ENCODE assay signal across 19 mouse cellular contexts in the genomic region with DNA sequence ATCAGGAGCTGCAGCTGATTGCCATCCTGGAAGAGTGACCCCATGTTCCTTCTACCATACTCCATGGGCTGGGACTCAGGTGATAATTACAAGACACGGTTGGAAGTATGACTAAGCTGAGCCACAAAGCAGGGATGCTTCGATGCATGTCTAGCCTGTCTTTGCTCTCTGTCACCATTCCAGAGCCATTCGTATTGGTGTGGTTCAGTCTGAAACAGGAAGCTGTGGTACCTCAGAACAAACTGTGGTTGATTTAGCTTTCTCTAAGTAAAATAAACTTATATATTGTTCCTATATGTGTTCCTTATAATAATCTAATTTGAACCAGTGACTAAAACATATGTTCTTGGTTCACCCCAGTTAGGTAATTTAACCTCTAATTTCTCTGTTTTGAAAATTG.
A peak's percentile ranks its signal among the peaks of the same experiment; 100 is the strongest.
DNase-seq lines count a peak whose midpoint lies in the region; TF ChIP-seq lines count a peak whose summit lies in the region.
"Had no signal": no experiment of that assay in that cellular context is flagged by ENCODE, and none has a peak within 500 bp of the region (broad histone marks: within the 10 kb centered on the region; RNA-seq: fewer than 3 reads in every experiment).

No protein-coding gene starts in this region.

- TF ChIP-seq POLR2A in lung, adult 2 months (IDR thresholded peaks at IDR 0.05; ENCODE audit: borderline replicate concordance, extremely low read depth, low read depth, low read length) = no peak

- no peaks in the 10 kb centered on the region for H3K27me3 ChIP-seq in embryonic facial prominence, embryonic 10.5 days (replicated peaks; ENCODE audit: low read depth, poor library complexity, severe bottlenecking)

- 74% methylated on average over 3 of the region's 3 CpGs for WGBS in lung, adult 2 months
- 83% methylated on average over 3 of the region's 3 CpGs for WGBS in embryonic facial prominence, embryonic 10.5 days

- H3K4me1 ChIP-seq in lung, adult 2 months (ENCODE audit: control insufficient read depth, insufficient read depth, low read length) = peaks cover 6% of the 10 kb centered on the region
- H3K4me1 ChIP-seq in embryonic facial prominence, embryonic 10.5 days = peaks cover 7% of the 10 kb centered on the region

- H3K4me3 ChIP-seq in lung, adult 2 months (replicated peaks; ENCODE audit: extremely low read depth, low read depth, low read length) = no peak overlapping the region
- no peak overlapping the region for H3K4me3 ChIP-seq in embryonic facial prominence, embryonic 10.5 days
- H3K4me3 ChIP-seq: erythroblast, embryonic 14.5 days; heart, adult 2 months; layer of hippocampus, adult 2 months had no signal

- H3K9me3 ChIP-seq in embryonic facial prominence, embryonic 10.5 days = no peaks in the 10 kb centered on the region

- H3K27ac ChIP-seq in embryonic facial prominence, embryonic 10.5 days (replicated peaks) = no peak overlapping the region
- H3K27ac ChIP-seq: hindbrain, embryonic 14.5 days had no signal

- no peak for TF ChIP-seq CTCF in lung, adult 2 months (IDR thresholded peaks at IDR 0.05; ENCODE audit: insufficient read depth, low read length)

- H3K36me3 ChIP-seq in embryonic facial prominence, embryonic 10.5 days (replicated peaks) = no peaks in the 10 kb centered on the region

- DNase-seq in spleen, postnatal 36 days (ENCODE audit: low spot score in 2 of 2) = peak; percentile 21 to 24
- DNase-seq in spleen, postnatal 4 days (ENCODE audit: low spot score in 2 of 2) = no peak
- DNase-seq in CD4-positive, CD25-positive, alpha-beta regulatory T cell, adult 2 months (ENCODE audit: low read depth, low spot score) = peak; percentile 61
- DNase-seq in induced T-regulatory cell, adult 2 months (ENCODE audit: low read depth) = peak; percentile 21
- peak; percentile 7 to 19 for DNase-seq in natural killer cell, adult 2 months (ENCODE audit: low spot score in 2 of 2)
- no peak for DNase-seq in lung, adult 2 months
- DNase-seq in cerebellum, adult 18-20 months = no peak
- no peak for DNase-seq in embryonic facial prominence, embryonic 10.5 days (ENCODE audit: low spot score)
- DNase-seq: cerebellum, adult 9-11 months; kidney, adult 18-20 months; kidney, postnatal 10 days; left cerebral cortex, postnatal 4 days; lung, adult 18-20 months; midbrain, embryonic 14.5 days; right cerebral cortex, postnatal 25 days had no signal

Comparison
In these comparisons a context has a peak if more than half of its experiments do, and no peak if none do; other contexts are left out.
1. DNase-seq: peak in spleen, postnatal 36 days (2 of 2), CD4-positive, CD25-positive, alpha-beta regulatory T cell, adult 2 months (single experiment), induced T-regulatory cell, adult 2 months (single experiment) and natural killer cell, adult 2 months (2 of 2); none in spleen, postnatal 4 days (0 of 2), lung, adult 2 months (single experiment), cerebellum, adult 18-20 months (0 of 2) and embryonic facial prominence, embryonic 10.5 days (single experiment).